Mouse (Mus musculus): Measurements from ENCODE around the gene Apoa4. TPM values are rescaled to one million over a fixed set of nuclear protein-coding genes. Genes with fewer than 3 reads are reported as not detected.

Gene Apoa4
- polyA plus RNA-seq (2017; shearing (Covaris generic)), result not detected

DNA sequence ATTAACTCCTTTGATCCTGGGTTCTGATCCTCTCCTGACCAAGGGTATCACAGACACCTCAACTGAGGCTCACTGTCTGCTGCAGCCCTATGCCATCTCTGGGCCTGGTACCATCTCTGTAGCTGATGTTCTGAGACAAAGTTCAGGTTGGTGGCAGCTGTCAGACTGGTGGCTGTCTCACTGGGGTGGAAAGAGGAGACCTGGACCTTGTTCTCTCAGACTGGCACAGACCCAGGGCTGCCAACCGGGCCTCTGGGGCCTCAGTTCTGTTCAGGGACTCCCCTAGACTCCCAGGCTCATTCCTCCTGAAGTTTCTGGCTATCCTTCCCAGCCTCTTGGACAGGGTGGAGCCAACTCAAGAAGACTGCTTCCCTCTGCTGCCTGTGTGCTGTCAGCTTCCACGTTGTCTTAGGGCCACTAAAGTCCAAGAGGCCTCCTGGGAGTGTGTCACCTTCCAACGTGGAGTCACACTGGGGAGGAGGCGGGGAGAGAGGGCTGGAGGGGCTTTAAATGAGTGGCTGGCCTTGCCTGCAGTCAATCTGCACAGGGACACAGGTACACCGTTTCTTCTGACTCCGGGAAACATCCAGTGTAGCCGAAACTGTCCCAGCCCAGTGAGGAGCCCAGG, at the start of gene Apoa4:
Gene Apoa4, plus strand, starts transcription at position 171 of the 628 bp plus-strand sequence.

DNA sequence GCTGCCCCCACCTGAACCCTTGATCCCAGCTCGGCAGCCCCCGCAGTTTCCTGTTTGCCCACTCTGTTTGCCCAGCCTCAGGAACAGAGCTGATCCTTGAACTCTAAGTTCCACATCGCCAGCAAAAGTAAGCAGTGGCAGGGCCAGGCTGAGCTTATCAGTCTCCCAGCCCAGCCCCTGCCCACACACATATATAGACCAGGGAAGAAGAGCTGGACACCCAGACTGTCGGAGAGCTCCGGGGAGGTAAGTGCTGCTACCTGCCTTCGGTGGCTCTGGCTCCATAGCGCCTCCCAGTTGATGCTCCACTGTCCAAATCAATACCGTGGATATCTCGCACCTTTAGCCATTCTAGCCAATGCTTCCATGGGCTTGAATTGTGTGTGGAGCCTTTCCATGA, 12.0 kb upstream of the Apoa4 start, which contains the start of gene Apoa1:
Gene Apoa1, plus strand, starts transcription at position 90 of the 400 bp plus-strand sequence.

DNA sequence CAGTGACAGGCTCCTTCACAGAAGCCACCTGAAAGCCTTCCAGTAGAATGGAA, 5.1 kb upstream of the Apoa4 start, which contains the start of gene Apoc3:
Gene Apoc3, minus strand, starts transcription at position 41 of the 53 bp plus-strand sequence.

DNA sequence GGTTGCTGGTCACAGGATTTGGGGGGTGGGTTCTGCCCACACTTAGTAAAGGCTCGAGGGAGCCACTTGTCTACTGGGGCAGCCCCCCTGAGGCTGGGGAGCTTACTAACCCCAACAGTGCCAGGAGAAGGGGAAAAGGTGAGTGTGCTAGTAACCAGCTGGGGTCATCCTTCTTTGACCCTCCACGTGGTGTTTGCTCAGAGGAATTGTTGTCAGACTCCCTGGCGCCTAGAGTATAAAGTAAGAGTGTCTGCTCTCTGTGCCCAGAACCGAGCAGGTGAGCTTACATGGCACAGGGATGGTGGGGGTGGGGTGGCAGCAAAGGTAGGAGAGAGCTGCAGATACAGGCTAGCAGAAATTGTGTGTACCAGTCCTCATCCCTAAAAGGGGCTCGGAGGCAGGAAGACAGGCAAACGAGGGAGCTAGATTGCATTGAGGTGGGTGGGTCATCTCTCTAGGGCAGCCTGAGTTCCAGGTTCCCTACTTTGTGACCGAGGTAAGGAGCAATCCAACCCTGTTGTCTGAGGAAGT, 27.9 kb downstream of the Apoa4 start, which contains the start of gene Apoa5:
Gene Apoa5, plus strand, starts transcription at position 291 of the 531 bp plus-strand sequence.

DNA sequence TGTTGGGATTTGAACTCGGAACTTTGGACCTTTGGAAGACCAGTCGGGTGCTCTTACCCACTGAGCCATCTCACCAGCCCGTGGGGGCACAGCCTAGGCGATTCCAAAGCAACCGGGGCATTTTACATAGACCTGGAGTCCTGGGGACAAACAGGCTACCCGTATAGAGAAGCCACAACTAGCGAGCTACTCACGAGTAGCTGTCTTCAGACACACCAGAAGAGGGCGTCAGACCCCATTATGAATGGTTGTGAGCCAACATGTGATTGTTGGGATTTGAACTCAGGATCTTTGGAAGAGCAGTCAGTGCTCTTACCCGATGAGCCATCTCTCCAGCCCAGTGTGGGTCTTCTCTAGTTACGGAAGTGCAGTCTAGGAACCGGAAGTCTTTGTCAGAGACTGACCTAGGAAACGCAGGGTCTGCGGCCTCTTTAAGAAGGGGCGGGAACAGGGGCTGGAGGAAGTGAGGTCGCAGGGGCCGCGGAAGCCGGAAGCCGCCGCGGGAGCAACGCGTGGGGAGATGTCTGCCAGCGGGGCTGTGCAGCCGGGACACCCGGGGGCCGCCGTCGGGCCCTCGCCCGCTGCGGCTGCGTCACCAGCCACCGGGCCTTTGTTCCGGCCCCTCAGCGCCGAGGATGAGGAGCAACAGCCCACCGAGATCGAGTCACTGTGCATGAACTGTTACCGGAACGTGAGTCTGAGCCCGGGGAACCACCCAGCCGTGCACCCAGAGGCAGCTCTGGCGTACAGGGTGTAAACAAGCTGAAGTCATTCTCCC, 32.4 kb downstream of the Apoa4 start, which contains the start of gene Zpr1:
Gene Zpr1, plus strand, starts transcription at position 388 of the 778 bp plus-strand sequence.

DNA sequence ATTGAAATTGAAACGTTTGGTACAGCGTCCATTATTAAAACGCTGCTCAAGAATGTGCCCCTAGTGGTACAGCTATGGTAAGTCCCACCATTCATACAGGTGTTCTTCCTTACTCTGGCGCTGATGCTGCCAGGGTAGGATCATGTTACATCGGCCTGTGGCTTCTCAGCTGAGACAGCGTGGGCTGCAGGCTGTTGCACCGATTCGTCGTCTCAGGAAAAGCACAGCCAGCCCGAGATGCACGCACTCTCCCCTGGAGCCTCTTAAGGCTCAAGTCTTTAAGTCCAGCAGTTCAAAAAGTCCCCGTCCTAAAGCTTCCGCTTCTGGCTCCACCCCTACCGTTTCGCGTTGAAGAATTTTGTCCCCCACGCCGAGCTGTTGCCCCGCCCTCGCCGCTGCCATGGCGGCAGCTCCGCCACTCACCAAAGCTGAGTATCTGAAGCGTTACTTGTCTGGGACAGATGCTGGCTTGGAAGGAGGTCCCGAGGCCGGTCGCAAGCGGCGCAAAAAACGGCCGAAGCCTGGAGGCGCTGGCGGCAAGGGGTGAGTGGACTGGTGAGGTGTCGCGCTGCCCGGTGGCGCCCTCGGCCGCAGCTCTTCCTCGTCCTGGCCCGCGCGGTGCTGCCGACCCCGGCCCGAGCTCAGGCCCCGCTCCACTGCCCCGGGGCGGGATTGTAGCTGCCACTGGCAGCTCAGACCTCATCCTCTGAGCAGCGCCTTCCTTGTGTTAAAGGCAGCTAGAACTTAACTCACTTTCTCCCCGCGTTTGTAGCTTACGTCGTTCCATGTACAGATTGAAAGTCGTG, 42.3 kb downstream of the Apoa4 start, which contains the start of gene Bud13:
Gene Bud13, plus strand, starts transcription at position 378 of the 806 bp plus-strand sequence.

Other genes starting within 250 kb of the Apoa4 start
- 85.0 TPM for gene Pafah1b2, start 228.0 kb upstream of the Apoa4 start, polyA plus RNA-seq (2017; shearing (Covaris generic))
- 28.5 TPM for gene Sik3, start 227.9 kb upstream of the Apoa4 start, polyA plus RNA-seq (2017; shearing (Covaris generic))
- gene Apoa1, start 12.1 kb upstream of the Apoa4 start, polyA plus RNA-seq (2017; shearing (Covaris generic)), result not detected
- not detected for gene Apoc3, start 5.1 kb upstream of the Apoa4 start, polyA plus RNA-seq (2017; shearing (Covaris generic))
- not detected for gene Apoa5, start 27.9 kb downstream of the Apoa4 start, polyA plus RNA-seq (2017; shearing (Covaris generic))
- gene Zpr1, start 32.4 kb downstream of the Apoa4 start, polyA plus RNA-seq (2017; shearing (Covaris generic)), result 114 TPM
- 29.8 TPM for gene Bud13, start 42.3 kb downstream of the Apoa4 start, polyA plus RNA-seq (2017; shearing (Covaris generic))
- not detected for gene 4931429L15Rik, start 79.3 kb downstream of the Apoa4 start, polyA plus RNA-seq (2017; shearing (Covaris generic))